Mouse (Mus musculus) left cerebral cortex, postnatal 14 days (tissue): ENCODE results near the gene Gpc5. TPM values are rescaled to one million over a fixed set of nuclear protein-coding genes. Genes with fewer than 3 reads are reported as not detected.
A peak's percentile ranks its signal among the peaks of the same experiment; 100 is the strongest.
"Not testable (repeated sequence)": the region's sequence is repeated elsewhere in the genome, so short reads cannot be mapped to it uniquely, and the experiment has no call there.

Experiments used
- DNase-seq, 2 experiments: peaks; one replicate each; pipeline ENCODE4 v3.0.0; 2021 to 2022; ENCODE audit warnings: low spot score in 2 of 2, mixed read lengths in 1 of 2
- intact Hi-C: fragments of 180-260 bp; cut with DNase I; formaldehyde crosslinking; loops from one replicate; pipeline ENCODE4 v1.15.1; 2025
- long read RNA-seq, 2 experiments: library from polyadenylated mRNA; stranded (forward); transcript quantifications; one replicate each; pipeline ENCODE4 v2.0.0; 2021
- total RNA-seq, 2 experiments: library from RNA; stranded (reverse); gene quantifications; 2 replicates each; pipeline ENCODE4 v1.2.3; 2021

Gene Gpc5
- 10 to 100 TPM; 34.5 to 37.6 TPM for total RNA-seq
- long read RNA-seq, experiment 1, partial matches to known transcripts = 0 of 5 reads
- long read RNA-seq, experiment 1, other reads (novel, unspliced or antisense) = 1 of 5 reads
- long read RNA-seq, experiment 2, transcript Gpc5-204 (2 exons, 1,638 nt) = major isoform, 5 of 6 reads
- long read RNA-seq, experiment 2, partial matches to known transcripts = 0 of 6 reads
- long read RNA-seq, experiment 2, other reads (novel, unspliced or antisense) = 1 of 6 reads

- intact Hi-C loops = no loop called here
- DNase-seq = peak; percentile 79 to 88
These were observed at the start of gene Gpc5 for GRCm38 (mm10) chr14:115092081-115092480. Gpc5 (plus strand) TSS chr14:115092215.

GRCm38 (mm10) chr14:115042660-115043059 is 49.4 kb upstream of the Gpc5 start:
- intact Hi-C loops = no loop called here

GRCm38 (mm10) chr14:115044016-115044415 is 48.0 kb upstream of the Gpc5 start:
- DNase-seq = no peak
- intact Hi-C loops = no loop called here

More at GRCm38 (mm10) chr14:115042660-115043059, 49.4 kb upstream of the Gpc5 start:
- no peak for DNase-seq

- no peak for DNase-seq
- intact Hi-C loops = no loop called here
These were observed 46.3 kb upstream of the Gpc5 start for GRCm38 (mm10) chr14:115045712-115046111.

GRCm38 (mm10) chr14:115047316-115047715 is 44.7 kb upstream of the Gpc5 start:
- DNase-seq = no peak
- intact Hi-C loops = no loop called here

GRCm38 (mm10) chr14:115047990-115048862 is 43.8 kb upstream of the Gpc5 start:
- intact Hi-C loops = no loop called here

GRCm38 (mm10) chr14:115048863-115049566 is 43.0 kb upstream of the Gpc5 start:
- intact Hi-C loops = no loop called here

More at GRCm38 (mm10) chr14:115047990-115048862, 43.8 kb upstream of the Gpc5 start:
- no peak for DNase-seq

GRCm38 (mm10) chr14:115049831-115050230 is 42.2 kb upstream of the Gpc5 start:
- no peak for DNase-seq
- intact Hi-C loops = no loop called here

More at GRCm38 (mm10) chr14:115048863-115049566, 43.0 kb upstream of the Gpc5 start:
- no peak for DNase-seq

GRCm38 (mm10) chr14:115051106-115051760 is 40.8 kb upstream of the Gpc5 start:
- intact Hi-C loops = no loop called here
- DNase-seq = no peak

- no peak for DNase-seq
- intact Hi-C loops = no loop called here
These were observed 39.6 kb upstream of the Gpc5 start for GRCm38 (mm10) chr14:115052371-115052770.

GRCm38 (mm10) chr14:115054252-115054651 is 37.8 kb upstream of the Gpc5 start:
- DNase-seq = no peak
- intact Hi-C loops = no loop called here

- intact Hi-C loops = no loop called here
These were observed 34.5 kb upstream of the Gpc5 start for GRCm38 (mm10) chr14:115057524-115057923.

GRCm38 (mm10) chr14:115066164-115066563 is 25.9 kb upstream of the Gpc5 start:
- DNase-seq, intact Hi-C loops: not testable (repeated sequence)

More at GRCm38 (mm10) chr14:115057524-115057923, 34.5 kb upstream of the Gpc5 start:
- DNase-seq = no peak

- intact Hi-C loops = loop anchor here (2.0 to 5.0 kb wide), 2 partner anchors 322 to 382 kb away; no protein-coding TSS in a partner anchor
These were observed 21.5 kb upstream of the Gpc5 start for GRCm38 (mm10) chr14:115070534-115070933.

GRCm38 (mm10) chr14:115077340-115077739 is 14.7 kb upstream of the Gpc5 start:
- DNase-seq = no peak
- intact Hi-C loops = no loop called here

More at GRCm38 (mm10) chr14:115070534-115070933, 21.5 kb upstream of the Gpc5 start:
- DNase-seq = peak; percentile 67 to 75

- no peak for DNase-seq
- intact Hi-C loops = no loop called here
These were observed 14.0 kb upstream of the Gpc5 start for GRCm38 (mm10) chr14:115078064-115078463.

- DNase-seq = no peak
- intact Hi-C loops = no loop called here
These were observed 10.1 kb upstream of the Gpc5 start for GRCm38 (mm10) chr14:115081728-115082502.

- no peak for DNase-seq
- intact Hi-C loops = no loop called here
These were observed 1.5 kb upstream of the Gpc5 start for GRCm38 (mm10) chr14:115090516-115090915.
